Mouse (Mus musculus) erythroblast, embryonic 14.5 days (primary cell): Measurements from ENCODE around the gene Map3k10.

ENCODE experiments used
- GATA1 ChIP-seq: IDR thresholded peaks from 2 replicates; pipeline ENCODE4 v1.6.1; 2012; ENCODE audit warnings: low read length, inconsistent platforms, mixed read lengths
- TAL1 ChIP-seq: IDR thresholded peaks from 3 replicates; pipeline ENCODE4 v1.6.1; 2012; ENCODE audit warnings: low read length, inconsistent platforms, mixed read lengths

GRCm38 (mm10) chr7:27624967-27625366 is 49.4 kb downstream of the Map3k10 start:
- TF ChIP-seq GATA1 (no peak), TAL1 (no peak)
